Mouse (Mus musculus) liver, embryonic 16.5 days (tissue): ENCODE data around the gene Cdkal1. TPM values are rescaled to one million over a fixed set of nuclear protein-coding genes. Genes with fewer than 3 reads are reported as not detected.

Experiments used
- ATAC-seq: fragments of 200-750 bp; cut with Nextera tagmentation; 2 replicates; pipeline ENCODE4 v1.8.0; 2017; ENCODE audit warnings: low read depth, mild to moderate bottlenecking, moderate number of reproducible peaks, moderate library complexity
- H3K27ac ChIP-seq: fragments of 300-500 bp; sonication (generic); 2 replicates; pipeline ENCODE4 v1.5.1; 2014; ENCODE audit warnings: mild to moderate bottlenecking, low read length
- H3K27me3 ChIP-seq: fragments of 300-500 bp; sonication (generic); 2 replicates; pipeline ENCODE4 v1.6.1; 2014; ENCODE audit warnings: low read depth, low read length, mixed read lengths; ENCODE audit not compliant: control insufficient read depth, insufficient read depth
- H3K36me3 ChIP-seq: fragments of 300-500 bp; sonication (generic); 2 replicates; pipeline ENCODE4 v1.6.1; 2014; ENCODE audit warnings: mild to moderate bottlenecking; ENCODE audit not compliant: control insufficient read depth, insufficient read depth
- H3K4me1 ChIP-seq: fragments of 300-500 bp; sonication (generic); 2 replicates; pipeline ENCODE4 v1.6.1; 2014; ENCODE audit warnings: low read depth, low read length, mixed read lengths; ENCODE audit not compliant: control insufficient read depth
- H3K4me2 ChIP-seq: fragments of 300-500 bp; sonication (generic); 2 replicates; pipeline ENCODE4 v1.6.1; 2014; ENCODE audit warnings: low read depth, low read length, mixed read lengths
- H3K4me3 ChIP-seq: fragments of 300-500 bp; sonication (generic); 2 replicates; pipeline ENCODE4 v1.5.1; 2014; ENCODE audit warnings: low read depth, mild to moderate bottlenecking, low read length
- H3K9ac ChIP-seq: fragments of 300-500 bp; sonication (generic); 2 replicates; pipeline ENCODE4 v1.6.1; 2014; ENCODE audit warnings: low read depth, low read length
- H3K9me3 ChIP-seq: fragments of 300-500 bp; sonication (generic); replicated peaks from 2 replicates; pipeline ENCODE4 v1.6.1; 2016; ENCODE audit warnings: low read length; ENCODE audit not compliant: control insufficient read depth
- WGBS: fragments of 180-500 bp; shearing (Covaris S2); extraction: QIAGEN DNeasy Blood & Tissue Kit; methylation state at CpG from one replicate; pipeline ENCODE4 v1.1.7; 2014; ENCODE audit not compliant: insufficient replicate concordance; 5-methylcytosine and 5-hydroxymethylcytosine counted together
- polyA plus RNA-seq: library from polyadenylated mRNA; unstranded; fragments of >200 nt; fragmentation: Nextera tagmentation; extraction: Ambion mirVana; gene quantifications from 2 replicates; pipeline ENCODE4 v1.2.1, GENCODE M21; 2015

Gene Cdkal1
- polyA plus RNA-seq, 1 experiment from 2014 or later = 9.3 TPM

- H3K27ac ChIP-seq = no peak overlapping the region
- H3K9me3 ChIP-seq = no peaks in the 10 kb centered on the region
- H3K36me3 ChIP-seq = no peaks in the 10 kb centered on the region
- no peak overlapping the region for H3K4me2 ChIP-seq
- no peak for ATAC-seq
- H3K27me3 ChIP-seq = no peaks in the 10 kb centered on the region
- no peaks in the 10 kb centered on the region; the same call in 1 of the 2 replicates for H3K4me1 ChIP-seq
- no peak overlapping the region for H3K4me3 ChIP-seq
- WGBS = 71% methylated on average over 7 of the region's 7 CpGs
- H3K9ac ChIP-seq = no peak overlapping the region
Observed at GRCm38 (mm10) chr13:29615081-29615480, 240.4 kb downstream of the Cdkal1 start.

- no peak for ATAC-seq
- WGBS = 61% methylated on average over 13 of the region's 13 CpGs
- H3K9me3 ChIP-seq = no peaks in the 10 kb centered on the region
- no peak overlapping the region for H3K4me3 ChIP-seq
- no peaks in the 10 kb centered on the region for H3K36me3 ChIP-seq
- H3K27ac ChIP-seq = no peak overlapping the region
- H3K4me1 ChIP-seq = no peaks in the 10 kb centered on the region
- no peaks in the 10 kb centered on the region for H3K27me3 ChIP-seq
- no peak overlapping the region for H3K9ac ChIP-seq
- H3K4me2 ChIP-seq = no peak overlapping the region
Observed at GRCm38 (mm10) chr13:29610051-29610931, 245.2 kb downstream of the Cdkal1 start.

GRCm38 (mm10) chr13:29609441-29609840, 246.0 kb downstream of the Cdkal1 start:
- H3K4me2 ChIP-seq = no peak overlapping the region
- H3K36me3 ChIP-seq = no peaks in the 10 kb centered on the region
- H3K27ac ChIP-seq = no peak overlapping the region
- 72% methylated on average over 5 of the region's 5 CpGs for WGBS
- no peaks in the 10 kb centered on the region for H3K9me3 ChIP-seq
- no peak overlapping the region for H3K4me3 ChIP-seq
- H3K9ac ChIP-seq = no peak overlapping the region
- no peaks in the 10 kb centered on the region for H3K4me1 ChIP-seq
- ATAC-seq = no peak
- no peaks in the 10 kb centered on the region for H3K27me3 ChIP-seq

DNA sequence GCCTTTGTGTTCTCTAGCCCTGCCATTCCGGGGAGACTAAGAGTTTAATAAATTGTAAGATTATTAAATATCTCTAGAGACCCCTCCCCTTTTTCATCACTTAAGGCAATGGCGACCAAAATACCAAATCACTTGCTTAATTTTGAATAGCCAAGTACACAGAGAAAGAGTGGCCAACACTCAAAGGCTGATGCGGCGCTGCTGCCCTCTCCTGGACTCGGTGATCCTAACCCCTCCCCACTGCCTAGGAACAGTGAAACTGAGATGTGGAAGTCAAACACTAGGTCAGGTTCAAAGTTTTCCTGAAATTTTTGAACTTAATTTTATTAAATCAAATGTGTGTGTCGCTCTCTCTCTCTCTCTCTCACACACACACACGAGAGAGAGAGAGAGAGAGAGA, 251.2 kb downstream of the Cdkal1 start:
- Histone ChIP-seq H3K4me2 (no peak overlapping the region), H3K9ac (no peak overlapping the region), H3K36me3 (no peaks in the 10 kb centered on the region), H3K4me3 (no peak overlapping the region), H3K9me3 (no peaks in the 10 kb centered on the region), H3K27ac (no peak overlapping the region), H3K27me3 (no peaks in the 10 kb centered on the region), H3K4me1 (no peaks in the 10 kb centered on the region)
- whole genome bisulfite sequencing = 34% methylated on average over 6 of the region's 7 CpGs
- no peak for ATAC-seq

DNA sequence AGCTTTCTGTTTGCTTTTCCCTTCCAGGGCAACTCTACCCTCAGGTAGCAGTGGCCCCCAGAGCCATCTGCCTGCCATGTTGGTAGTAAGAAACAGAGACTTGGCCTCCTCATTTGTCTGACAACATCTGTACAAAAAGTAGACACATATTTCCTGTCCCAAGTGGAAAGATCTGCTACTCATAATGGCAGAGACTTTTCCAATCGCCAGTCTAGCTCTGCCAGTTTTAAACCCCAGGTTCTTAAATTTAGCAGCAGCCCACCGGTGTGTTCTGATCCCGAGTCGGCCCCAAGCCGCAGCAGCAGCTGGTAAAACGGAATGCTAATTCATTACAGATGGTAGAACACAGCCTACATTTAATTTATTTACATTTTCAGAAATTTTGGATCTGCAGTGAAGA, 251.9 kb downstream of the Cdkal1 start:
- Histone ChIP-seq H3K4me1 (no peaks in the 10 kb centered on the region), H3K27ac (no peak overlapping the region), H3K9me3 (no peaks in the 10 kb centered on the region), H3K9ac (no peak overlapping the region), H3K4me2 (no peak overlapping the region), H3K36me3 (no peaks in the 10 kb centered on the region), H3K4me3 (no peak overlapping the region), H3K27me3 (no peaks in the 10 kb centered on the region)
- ATAC-seq = no peak
- WGBS = 85% methylated on average over 6 of the region's 6 CpGs

GRCm38 (mm10) chr13:29601033-29601432, 254.4 kb downstream of the Cdkal1 start:
- H3K27ac ChIP-seq = no peak overlapping the region
- H3K36me3 ChIP-seq = no peaks in the 10 kb centered on the region
- H3K9me3 ChIP-seq = no peaks in the 10 kb centered on the region
- no peaks in the 10 kb centered on the region for H3K4me1 ChIP-seq
- no peaks in the 10 kb centered on the region for H3K27me3 ChIP-seq
- 65% methylated on average over 2 of the region's 2 CpGs for WGBS
- H3K4me2 ChIP-seq = no peak overlapping the region
- no peak for ATAC-seq
- no peak overlapping the region for H3K4me3 ChIP-seq
- no peak overlapping the region for H3K9ac ChIP-seq

- no peak overlapping the region for H3K4me3 ChIP-seq
- H3K9me3 ChIP-seq = no peaks in the 10 kb centered on the region
- no peak for ATAC-seq
- no peaks in the 10 kb centered on the region for H3K27me3 ChIP-seq
- no peaks in the 10 kb centered on the region for H3K36me3 ChIP-seq
- H3K9ac ChIP-seq = no peak overlapping the region
- H3K27ac ChIP-seq = no peak overlapping the region
- no peak overlapping the region for H3K4me2 ChIP-seq
- H3K4me1 ChIP-seq = no peaks in the 10 kb centered on the region
- WGBS = 51% methylated on average over 2 of the region's 2 CpGs
Observed at GRCm38 (mm10) chr13:29599646-29600045, 255.8 kb downstream of the Cdkal1 start.

- Histone ChIP-seq H3K27ac (no peak overlapping the region), H3K9ac (no peak overlapping the region), H3K4me3 (no peak overlapping the region), H3K36me3 (no peaks in the 10 kb centered on the region), H3K27me3 (no peaks in the 10 kb centered on the region), H3K4me2 (no peak overlapping the region), H3K4me1 (no peaks in the 10 kb centered on the region), H3K9me3 (no peaks in the 10 kb centered on the region)
- ATAC-seq = no peak
- 60% methylated on average over 3 of the region's 3 CpGs for WGBS
Observed at GRCm38 (mm10) chr13:29596735-29597134, 258.7 kb downstream of the Cdkal1 start.

GRCm38 (mm10) chr13:29593096-29593495, 262.4 kb downstream of the Cdkal1 start:
- Histone ChIP-seq H3K9ac (no peak overlapping the region), H3K4me2 (no peak overlapping the region), H3K27me3 (no peaks in the 10 kb centered on the region), H3K27ac (no peak overlapping the region), H3K4me1 (no peaks in the 10 kb centered on the region), H3K4me3 (no peak overlapping the region), H3K36me3 (no peaks in the 10 kb centered on the region), H3K9me3 (no peaks in the 10 kb centered on the region)
- no peak for ATAC-seq
- 73% methylated on average over 3 of the region's 3 CpGs for WGBS
